Mouse (Mus musculus) midbrain, embryonic 16.5 days (tissue): ENCODE data around the gene Gas6. TPM values are rescaled to one million over a fixed set of nuclear protein-coding genes. Genes with fewer than 3 reads are reported as not detected.

ENCODE experiments used
- ATAC-seq: fragments of 200-750 bp; cut with Nextera tagmentation; 2 replicates; pipeline ENCODE4 v1.8.0; 2017; ENCODE audit warnings: moderate TSS enrichment
- H3K27ac ChIP-seq: fragments of 300-500 bp; sonication (generic); 2 replicates; pipeline ENCODE4 v1.5.1; 2014; ENCODE audit warnings: mild to moderate bottlenecking, low read length, mixed read lengths
- H3K27me3 ChIP-seq: fragments of 300-500 bp; sonication (generic); 2 replicates; pipeline ENCODE4 v1.6.1; 2014; ENCODE audit warnings: low read depth, low read length, mixed read lengths; ENCODE audit not compliant: control insufficient read depth, insufficient read depth
- H3K36me3 ChIP-seq: fragments of 300-500 bp; sonication (generic); 2 replicates; pipeline ENCODE4 v1.6.1; 2014; ENCODE audit warnings: mild to moderate bottlenecking, low read length, moderate library complexity, mixed read lengths; ENCODE audit not compliant: control insufficient read depth, insufficient read depth
- H3K4me1 ChIP-seq: fragments of 300-500 bp; sonication (generic); 2 replicates; pipeline ENCODE4 v1.6.1; 2014; ENCODE audit warnings: mild to moderate bottlenecking, low read length, mixed read lengths; ENCODE audit not compliant: control insufficient read depth, insufficient read depth
- H3K4me2 ChIP-seq: fragments of 300-500 bp; sonication (generic); 2 replicates; pipeline ENCODE4 v1.6.1; 2014; ENCODE audit warnings: mild to moderate bottlenecking, low read length, mixed read lengths
- H3K4me3 ChIP-seq: fragments of 300-500 bp; sonication (generic); 2 replicates; pipeline ENCODE4 v1.5.1; 2014; ENCODE audit warnings: low read depth, mild to moderate bottlenecking, low read length, moderate library complexity, mixed read lengths
- H3K9ac ChIP-seq: fragments of 300-500 bp; sonication (generic); 2 replicates; pipeline ENCODE4 v1.6.1; 2014; ENCODE audit warnings: low read depth, low read length, mixed read lengths
- H3K9me3 ChIP-seq: fragments of 300-500 bp; sonication (generic); replicated peaks from 2 replicates; pipeline ENCODE4 v1.6.1; 2014; ENCODE audit warnings: mild to moderate bottlenecking, low read length, mixed read lengths; ENCODE audit not compliant: control insufficient read depth, poor library complexity, severe bottlenecking
- WGBS: fragments of 180-500 bp; shearing (Covaris S2); extraction: QIAGEN DNeasy Blood & Tissue Kit; methylation state at CpG from one replicate; pipeline ENCODE4 v1.1.7; 2014; 5-methylcytosine and 5-hydroxymethylcytosine counted together
- polyA plus RNA-seq: library from polyadenylated mRNA; unstranded; fragments of >200 nt; fragmentation: Nextera tagmentation; extraction: Ambion mirVana; gene quantifications from 2 replicates; pipeline ENCODE4 v1.2.1, GENCODE M21; 2015

Gas6 gene
- polyA plus RNA-seq, 1 experiment from 2014 or later = 45.7 TPM

DNA sequence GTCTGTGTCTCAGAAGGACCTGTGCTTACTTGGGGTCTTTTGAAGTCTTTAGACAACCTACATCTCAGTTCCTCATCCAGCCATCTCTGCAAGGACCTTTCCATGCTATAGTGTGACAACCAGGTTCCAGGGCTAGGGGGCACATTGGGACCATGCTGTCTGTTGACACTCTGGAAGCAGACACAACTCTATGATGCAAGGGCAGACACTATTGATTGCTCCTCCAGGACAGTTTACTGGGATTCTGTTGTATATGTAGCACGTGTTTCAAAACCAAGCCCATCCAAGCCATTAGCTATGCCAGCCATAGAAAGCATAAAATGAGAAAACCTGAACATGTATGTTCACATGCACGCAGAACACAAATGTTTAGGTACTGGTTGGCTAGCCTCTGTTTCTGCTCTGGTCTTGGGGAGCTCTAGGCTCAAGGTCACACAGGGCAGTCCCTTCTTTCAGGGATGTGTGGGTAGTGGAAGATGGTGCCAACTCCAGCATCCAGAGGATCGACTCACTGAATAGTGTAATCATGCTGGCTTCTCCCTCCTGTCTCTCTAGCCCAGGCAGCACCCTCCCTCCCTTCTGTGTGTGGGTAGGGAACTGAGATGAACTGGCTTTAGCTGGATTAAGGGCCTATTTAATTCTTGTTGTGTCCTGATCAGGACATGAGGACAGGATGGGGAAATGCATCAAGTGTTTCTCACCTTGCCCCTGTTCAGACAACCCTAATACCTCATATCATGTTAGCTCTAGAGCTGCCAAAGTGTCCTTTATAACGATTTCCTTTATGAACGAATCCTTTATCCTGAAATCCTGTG lies 19.5 kb upstream of the Gas6 start:
- no peak overlapping the region for H3K27ac ChIP-seq
- no peak overlapping the region for H3K4me2 ChIP-seq
- H3K4me1 ChIP-seq = no peaks in the 10 kb centered on the region
- no peak overlapping the region for H3K4me3 ChIP-seq
- no peak overlapping the region for H3K9ac ChIP-seq
- no peaks in the 10 kb centered on the region for H3K9me3 ChIP-seq
- H3K27me3 ChIP-seq = no peaks in the 10 kb centered on the region
- no peak for ATAC-seq
- WGBS = 76% methylated on average over 5 of the region's 5 CpGs
- no peaks in the 10 kb centered on the region for H3K36me3 ChIP-seq

DNA sequence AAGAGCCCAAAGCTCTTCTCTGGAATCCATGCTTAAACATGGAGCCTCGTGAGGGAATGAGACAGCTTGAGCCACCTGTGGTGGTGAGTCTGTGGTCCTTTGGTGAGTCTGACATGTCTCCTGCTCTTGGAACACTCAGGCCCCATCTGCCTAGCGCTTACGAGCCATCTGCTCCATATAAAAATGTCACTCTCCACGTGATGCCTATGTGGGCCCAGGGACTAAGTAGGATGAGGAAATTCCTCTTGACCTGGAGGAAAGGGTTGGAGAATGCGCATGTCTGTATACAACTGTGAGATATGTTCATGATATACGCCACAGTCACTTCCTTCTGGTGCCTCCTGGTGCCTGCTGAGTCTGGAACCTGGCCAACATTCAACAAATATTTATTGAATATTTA lies 18.4 kb upstream of the Gas6 start:
- no peak overlapping the region for H3K9ac ChIP-seq
- no peaks in the 10 kb centered on the region for H3K4me1 ChIP-seq
- no peak overlapping the region for H3K27ac ChIP-seq
- WGBS = 76% methylated on average over 6 of the region's 6 CpGs
- no peaks in the 10 kb centered on the region for H3K27me3 ChIP-seq
- H3K4me3 ChIP-seq = no peak overlapping the region
- H3K36me3 ChIP-seq = no peaks in the 10 kb centered on the region
- no peaks in the 10 kb centered on the region for H3K9me3 ChIP-seq
- no peak for ATAC-seq
- no peak overlapping the region for H3K4me2 ChIP-seq

GRCm38 (mm10) chr8:13512016-13512415 lies 17.7 kb upstream of the Gas6 start:
- no peak overlapping the region for H3K4me2 ChIP-seq
- H3K9ac ChIP-seq = no peak overlapping the region
- WGBS = 74% methylated on average over 5 of the region's 5 CpGs
- no peaks in the 10 kb centered on the region for H3K4me1 ChIP-seq
- H3K27me3 ChIP-seq = no peaks in the 10 kb centered on the region
- ATAC-seq = no peak
- no peaks in the 10 kb centered on the region for H3K36me3 ChIP-seq
- no peak overlapping the region for H3K4me3 ChIP-seq
- H3K27ac ChIP-seq = no peak overlapping the region
- H3K9me3 ChIP-seq = no peaks in the 10 kb centered on the region

GRCm38 (mm10) chr8:13507284-13507937 lies 13.1 kb upstream of the Gas6 start:
- Histone ChIP-seq H3K9ac (no peak overlapping the region), H3K27ac (no peak overlapping the region), H3K36me3 (no peaks in the 10 kb centered on the region), H3K27me3 (no peaks in the 10 kb centered on the region), H3K4me2 (no peak overlapping the region), H3K4me1 (no peaks in the 10 kb centered on the region), H3K9me3 (no peaks in the 10 kb centered on the region), H3K4me3 (no peak overlapping the region)
- WGBS = 89% methylated on average over 3 of the region's 3 CpGs
- no peak for ATAC-seq

DNA sequence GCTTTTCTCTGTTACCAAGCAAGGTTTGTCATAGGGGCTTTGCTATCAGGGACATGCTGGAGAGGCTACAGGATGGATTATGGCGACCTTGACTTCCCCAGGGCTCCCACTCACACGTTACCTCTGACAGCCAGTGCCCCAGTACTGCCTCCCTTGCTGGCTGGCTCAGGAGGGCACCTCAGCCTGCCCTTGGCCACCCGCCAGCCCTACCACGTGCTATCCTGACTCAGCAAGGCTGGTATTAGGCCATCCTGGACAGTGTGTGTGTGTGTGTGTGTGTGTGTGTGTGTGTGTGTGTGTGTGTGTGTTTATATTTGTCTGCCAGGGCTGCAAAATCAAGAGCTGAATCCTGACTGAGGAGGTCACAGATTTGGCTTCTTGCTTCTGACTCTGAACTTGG lies 12.6 kb upstream of the Gas6 start:
- no peak for ATAC-seq
- Histone ChIP-seq H3K4me3 (no peak overlapping the region), H3K9ac (no peak overlapping the region), H3K27me3 (no peaks in the 10 kb centered on the region), H3K27ac (no peak overlapping the region), H3K36me3 (no peaks in the 10 kb centered on the region), H3K4me2 (no peak overlapping the region), H3K9me3 (no peaks in the 10 kb centered on the region), H3K4me1 (no peaks in the 10 kb centered on the region)
- 54% methylated on average over 4 of the region's 4 CpGs for WGBS

DNA sequence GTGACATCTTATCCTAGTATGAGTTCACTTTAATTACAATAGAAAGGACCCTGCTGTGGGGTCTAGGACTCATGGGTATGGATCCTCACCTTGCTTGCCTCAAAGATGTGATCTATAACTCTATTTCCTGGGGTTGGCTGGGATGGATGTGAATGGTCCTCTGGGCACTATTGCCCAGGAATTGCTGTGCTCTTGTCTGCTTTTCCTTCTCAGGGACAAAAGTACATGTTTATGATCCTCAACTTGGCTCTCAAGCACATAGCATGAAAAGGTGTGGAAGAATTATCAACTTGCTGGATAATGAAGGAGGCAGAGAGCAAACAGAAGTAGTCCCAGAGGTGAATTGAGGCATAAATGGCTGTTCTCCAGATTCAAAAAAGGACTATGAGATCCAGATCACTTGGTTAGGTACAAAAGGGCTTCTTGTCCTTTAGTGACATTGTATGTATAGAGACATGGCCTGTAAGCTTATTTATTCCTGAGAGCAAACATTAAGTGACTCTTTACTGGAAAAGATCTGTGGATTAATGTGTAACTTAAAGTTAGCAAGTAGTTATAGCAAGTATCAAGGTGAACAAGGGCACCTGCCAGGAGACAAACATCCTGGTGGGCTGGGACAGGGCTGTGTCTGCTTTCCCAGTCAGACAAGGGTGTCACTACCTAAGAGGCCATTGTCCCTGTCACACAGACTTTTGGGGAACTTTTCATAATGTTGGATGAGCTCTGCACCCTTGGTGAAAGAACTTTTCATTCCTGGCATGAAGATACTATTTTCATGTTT lies 10.8 kb upstream of the Gas6 start:
- no peak overlapping the region for H3K9ac ChIP-seq
- H3K27ac ChIP-seq = no peak overlapping the region
- H3K27me3 ChIP-seq = no peaks in the 10 kb centered on the region
- H3K36me3 ChIP-seq = no peaks in the 10 kb centered on the region
- H3K4me2 ChIP-seq = no peak overlapping the region
- no peaks in the 10 kb centered on the region for H3K4me1 ChIP-seq
- H3K4me3 ChIP-seq = no peak overlapping the region
- H3K9me3 ChIP-seq = no peaks in the 10 kb centered on the region
- ATAC-seq = no peak

DNA sequence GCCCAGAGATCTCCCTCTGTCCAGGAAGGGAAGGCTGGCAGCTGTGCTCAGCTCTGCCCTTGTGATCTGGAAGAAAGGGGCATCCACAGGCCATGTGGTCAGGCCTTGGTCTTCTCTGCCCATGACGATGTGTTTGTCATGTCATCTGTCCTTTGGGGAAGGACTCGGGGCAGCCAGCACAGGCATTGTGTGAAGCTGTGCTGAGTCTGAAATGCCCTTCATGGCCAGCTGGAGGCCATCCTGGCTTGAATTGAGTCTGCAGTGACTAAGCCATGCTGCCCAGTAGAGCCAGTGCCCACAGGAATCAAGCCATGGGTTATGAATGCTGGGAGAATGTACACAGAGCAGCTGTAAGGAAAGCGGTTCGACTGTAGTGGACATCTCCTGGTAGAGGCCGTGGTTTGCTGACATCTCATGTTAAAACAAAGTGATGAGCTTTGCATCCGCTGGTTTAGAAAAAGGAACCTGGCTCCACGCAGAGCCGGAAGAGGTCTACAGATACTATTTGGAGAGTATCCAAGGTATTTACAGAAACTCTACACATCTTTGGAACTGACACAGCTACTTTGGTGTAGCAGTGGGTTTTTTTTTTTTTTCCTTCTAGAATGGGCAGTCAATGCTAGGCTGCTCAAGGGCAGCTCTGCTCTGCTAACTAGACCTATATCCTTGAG lies 9.8 kb upstream of the Gas6 start:
- Histone ChIP-seq H3K9ac (no peak overlapping the region), H3K27me3 (no peaks in the 10 kb centered on the region), H3K36me3 (no peaks in the 10 kb centered on the region), H3K9me3 (no peaks in the 10 kb centered on the region), H3K4me1 (no peaks in the 10 kb centered on the region), H3K4me2 (no peak overlapping the region), H3K4me3 (no peak overlapping the region), H3K27ac (no peak overlapping the region)
- WGBS = 90% methylated on average over 8 of the region's 8 CpGs
- ATAC-seq = no peak

DNA sequence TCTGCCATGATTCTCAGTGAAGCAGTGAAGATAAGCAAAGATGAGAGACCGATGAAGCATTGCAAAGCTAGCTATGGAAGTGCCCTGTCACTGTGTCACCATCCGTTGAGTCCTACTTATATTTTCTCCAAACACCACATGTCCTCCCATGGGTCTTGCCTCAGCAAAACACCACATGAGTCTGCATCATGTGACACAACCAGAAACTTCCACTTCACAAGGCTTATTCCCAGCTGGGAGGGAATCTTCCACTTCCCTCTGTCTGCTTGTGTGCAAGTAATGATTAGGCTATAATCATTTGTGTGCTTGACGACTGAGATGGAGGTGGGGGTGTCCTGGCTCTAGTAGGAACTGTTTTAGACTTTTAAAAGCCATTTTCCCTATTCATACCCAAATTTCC lies 6.9 kb upstream of the Gas6 start:
- no peaks in the 10 kb centered on the region for H3K36me3 ChIP-seq
- ATAC-seq = no peak
- WGBS = 78% methylated on average over 3 of the region's 3 CpGs

More for the DNA sequence above, 6.9 kb upstream of the Gas6 start:
- no peaks in the 10 kb centered on the region for H3K9me3 ChIP-seq
- H3K27me3 ChIP-seq = no peaks in the 10 kb centered on the region
- no peaks in the 10 kb centered on the region for H3K4me1 ChIP-seq
- H3K9ac ChIP-seq = no peak overlapping the region
- no peak overlapping the region for H3K4me3 ChIP-seq
- no peak overlapping the region for H3K4me2 ChIP-seq
- H3K27ac ChIP-seq = no peak overlapping the region
